Mouse (Mus musculus): ENCODE measurements around the gene Tifa. TPM values are rescaled to one million over a fixed set of nuclear protein-coding genes. Genes with fewer than 3 reads are reported as not detected.

The Tifa gene
- polyA plus RNA-seq, 1 experiment from 2014 or later: 1.9 TPM

- no peaks in the 10 kb centered on the region for H3K9me3 ChIP-seq
- H3K4me3 ChIP-seq: no peak overlapping the region
- H3K27ac ChIP-seq (replicated peaks): no peak overlapping the region
- 91% methylated on average over 7 of the region's 7 CpGs for WGBS
- no peaks in the 10 kb centered on the region for H3K4me1 ChIP-seq
- no peak for DNase-seq (ENCODE audit: low spot score)
- H3K36me3 ChIP-seq (replicated peaks): peaks cover 73% of the 10 kb centered on the region
- H3K27me3 ChIP-seq (replicated peaks; ENCODE audit: low read depth, poor library complexity, severe bottlenecking): no peaks in the 10 kb centered on the region
These were observed 19.5 kb downstream of the Tifa start for GRCm38 (mm10) chr3:127809103-127809502.

- Histone ChIP-seq H3K9me3 (no peaks in the 10 kb centered on the region), H3K36me3 (replicated peaks) (peaks cover 53% of the 10 kb centered on the region), H3K4me3 (no peak overlapping the region), H3K27ac (replicated peaks) (no peak overlapping the region), H3K27me3 (replicated peaks; ENCODE audit: low read depth, poor library complexity, severe bottlenecking) (no peaks in the 10 kb centered on the region), H3K4me1 (peaks cover 10% of the 10 kb centered on the region)
- DNase-seq (ENCODE audit: low spot score): no peak
- WGBS: 70% methylated on average over 7 of the region's 7 CpGs
These were observed 27.6 kb downstream of the Tifa start for GRCm38 (mm10) chr3:127817120-127817683.

DNA sequence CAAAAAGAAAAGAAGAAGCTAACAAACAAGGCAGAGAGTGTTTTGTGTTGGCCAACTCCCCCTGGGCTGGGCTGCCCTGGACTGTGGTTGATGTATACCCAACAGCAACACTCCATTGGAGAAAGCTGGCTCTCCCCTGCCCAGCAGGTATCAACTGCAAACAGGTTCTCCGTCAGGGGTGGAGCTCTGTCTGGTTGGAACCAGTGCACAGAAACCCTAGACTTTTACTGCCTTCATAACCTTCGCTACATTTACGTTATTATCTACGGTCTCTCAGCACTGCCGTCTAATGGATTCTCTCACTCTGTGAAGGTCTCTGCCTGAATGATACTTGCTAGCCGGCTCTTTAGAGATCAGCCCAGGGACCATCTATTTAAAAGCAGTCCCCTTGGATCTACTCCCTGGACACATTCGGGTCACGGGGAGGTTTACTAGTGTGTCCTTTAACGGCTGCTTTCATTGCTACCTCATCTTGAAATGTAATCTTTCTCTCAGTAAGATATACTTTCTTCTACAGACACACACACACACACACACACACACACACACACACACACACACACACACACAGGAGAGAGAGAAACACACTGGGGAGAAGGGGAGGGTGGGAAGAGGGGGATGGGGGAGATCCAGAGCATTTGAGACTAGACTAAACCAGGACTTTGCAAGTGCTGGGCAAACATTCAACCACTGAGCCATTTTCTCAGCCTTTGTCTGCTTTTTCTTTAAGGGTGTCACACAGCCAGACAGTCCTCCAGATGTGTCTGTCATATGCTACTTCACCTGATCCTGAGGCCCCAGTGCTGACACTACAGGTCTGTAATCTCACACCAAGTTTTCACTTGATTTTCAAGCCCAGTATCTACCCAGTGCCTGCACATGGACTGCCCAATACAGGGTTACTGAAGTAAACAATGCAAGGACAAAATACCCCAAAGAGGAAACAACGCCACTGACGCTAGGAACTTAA, 29.4 kb downstream of the Tifa start:
- Histone ChIP-seq H3K27ac (replicated peaks) (no peak overlapping the region), H3K9me3 (no peaks in the 10 kb centered on the region), H3K27me3 (replicated peaks; ENCODE audit: low read depth, poor library complexity, severe bottlenecking) (no peaks in the 10 kb centered on the region), H3K4me3 (no peak overlapping the region), H3K36me3 (replicated peaks) (peaks cover 41% of the 10 kb centered on the region), H3K4me1 (peaks cover 10% of the 10 kb centered on the region)
- WGBS: 82% methylated on average over 11 of the region's 11 CpGs
- DNase-seq (ENCODE audit: low spot score): no peak

DNA sequence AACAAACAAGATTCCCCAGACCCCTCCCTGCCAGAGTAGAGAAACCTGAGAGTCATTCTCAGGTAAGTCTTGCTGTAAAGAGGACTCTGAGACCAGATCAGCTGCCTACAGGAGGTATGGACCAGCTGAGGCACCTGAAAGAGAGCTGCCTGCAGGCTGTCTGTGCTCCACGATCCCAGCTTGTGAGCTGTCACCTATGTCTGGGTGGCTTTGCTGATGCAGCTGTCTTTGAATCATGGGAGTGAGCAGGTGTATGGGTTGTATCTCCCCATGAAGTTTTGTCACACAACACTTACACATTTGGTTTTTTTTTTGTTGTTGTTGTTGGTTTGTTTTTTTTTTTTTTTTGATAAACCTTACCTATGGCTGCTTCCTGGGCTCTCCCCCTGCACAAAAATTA, 30.8 kb downstream of the Tifa start:
- H3K4me1 ChIP-seq: peaks cover 15% of the 10 kb centered on the region
- no peaks in the 10 kb centered on the region for H3K9me3 ChIP-seq
- peaks cover 39% of the 10 kb centered on the region for H3K36me3 ChIP-seq (replicated peaks)
- no peak overlapping the region for H3K27ac ChIP-seq (replicated peaks)
- H3K4me3 ChIP-seq: no peak overlapping the region
- no peaks in the 10 kb centered on the region for H3K27me3 ChIP-seq (replicated peaks; ENCODE audit: low read depth, poor library complexity, severe bottlenecking)
- WGBS: 98% methylated on average over 1 of the region's 1 CpGs
- DNase-seq (ENCODE audit: low spot score): no peak

DNA sequence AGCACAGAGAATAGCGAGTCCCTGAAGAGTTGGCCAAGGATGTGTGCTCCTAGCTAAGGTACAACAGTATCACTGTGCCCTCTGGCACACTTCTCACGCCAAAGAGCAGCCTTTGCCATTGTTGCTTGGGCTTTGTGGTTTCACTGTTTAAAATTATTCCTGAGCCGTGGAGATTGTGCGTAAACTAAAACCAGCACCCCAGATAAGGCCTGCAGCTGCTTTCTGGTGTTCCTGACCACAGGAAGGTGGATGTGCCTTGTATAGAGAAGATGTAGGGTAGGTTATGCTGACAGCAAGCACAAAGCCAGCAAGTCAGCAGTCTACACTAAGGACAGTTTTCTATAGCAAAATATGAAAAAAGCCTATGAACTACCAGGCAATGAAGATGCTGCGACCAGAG, 31.6 kb downstream of the Tifa start:
- WGBS: 90% methylated on average over 5 of the region's 5 CpGs
- no peak overlapping the region for H3K27ac ChIP-seq (replicated peaks)
- DNase-seq (ENCODE audit: low spot score): no peak
- H3K9me3 ChIP-seq: no peaks in the 10 kb centered on the region
- H3K27me3 ChIP-seq (replicated peaks; ENCODE audit: low read depth, poor library complexity, severe bottlenecking): no peaks in the 10 kb centered on the region
- H3K36me3 ChIP-seq (replicated peaks): peaks cover 35% of the 10 kb centered on the region
- no peak overlapping the region for H3K4me3 ChIP-seq
- H3K4me1 ChIP-seq: peaks cover 15% of the 10 kb centered on the region

DNA sequence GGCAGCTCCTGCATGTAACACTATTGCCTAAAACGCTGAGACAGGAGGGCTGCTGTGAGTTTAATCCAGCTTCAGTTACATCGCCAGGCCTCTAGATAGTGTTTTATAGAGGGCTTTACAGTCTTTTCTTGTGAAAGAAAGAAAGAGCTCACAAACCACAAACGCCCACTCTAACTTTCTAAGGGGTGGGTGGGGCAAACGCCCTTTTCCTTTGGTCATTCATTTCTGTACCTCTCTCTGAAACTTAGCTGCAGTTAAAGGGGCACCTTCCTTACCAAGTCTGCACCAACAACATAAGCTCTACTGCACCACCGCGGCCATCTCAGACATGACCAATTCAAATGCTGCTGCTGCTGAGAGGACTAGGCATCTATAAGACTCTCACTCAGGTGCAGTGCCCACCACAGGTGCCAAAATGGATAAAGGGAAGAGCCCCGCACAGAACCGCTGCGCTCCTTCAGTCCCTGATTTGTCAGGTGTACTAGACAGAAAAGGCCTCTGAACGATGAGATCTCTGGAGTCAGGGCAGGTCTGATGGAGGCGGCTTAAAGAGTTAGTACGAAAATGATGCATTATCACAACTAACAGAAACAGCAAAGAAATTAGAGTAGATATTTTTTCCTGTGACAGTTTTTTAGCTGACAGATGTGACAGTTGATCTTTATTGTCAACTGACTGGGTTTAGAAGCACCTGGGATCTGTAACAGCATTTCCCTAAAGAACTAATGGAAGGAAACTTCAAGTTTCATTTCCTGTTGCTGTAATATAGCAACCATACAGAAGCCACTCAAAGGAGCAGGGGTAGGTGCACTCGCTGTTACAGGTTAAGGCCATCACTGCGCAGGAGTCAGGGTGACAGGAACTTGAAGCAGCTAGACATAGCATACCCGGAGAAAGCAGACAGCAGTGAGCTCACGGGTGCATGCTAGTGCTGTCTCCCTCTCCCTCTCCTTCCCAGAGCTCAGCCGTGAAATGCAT, 34.6 kb downstream of the Tifa start:
- 86% methylated on average over 17 of the region's 17 CpGs for WGBS
- Histone ChIP-seq H3K36me3 (replicated peaks) (peaks cover 20% of the 10 kb centered on the region), H3K9me3 (no peaks in the 10 kb centered on the region), H3K4me1 (peaks cover 16% of the 10 kb centered on the region), H3K27ac (replicated peaks) (no peak overlapping the region), H3K4me3 (no peak overlapping the region), H3K27me3 (replicated peaks; ENCODE audit: low read depth, poor library complexity, severe bottlenecking) (no peaks in the 10 kb centered on the region)
- DNase-seq (ENCODE audit: low spot score): no peak

- Histone ChIP-seq H3K27ac (replicated peaks) (no peak overlapping the region), H3K4me1 (peaks cover 16% of the 10 kb centered on the region), H3K27me3 (replicated peaks; ENCODE audit: low read depth, poor library complexity, severe bottlenecking) (no peaks in the 10 kb centered on the region), H3K9me3 (no peaks in the 10 kb centered on the region), H3K4me3 (no peak overlapping the region), H3K36me3 (replicated peaks) (peaks cover 17% of the 10 kb centered on the region)
- no peak for DNase-seq (ENCODE audit: low spot score)
- WGBS: 90% methylated on average over 7 of the region's 7 CpGs
These were observed 36.9 kb downstream of the Tifa start for GRCm38 (mm10) chr3:127826503-127826902.

- DNase-seq (ENCODE audit: low spot score): no peak
- Histone ChIP-seq H3K27me3 (replicated peaks; ENCODE audit: low read depth, poor library complexity, severe bottlenecking) (no peaks in the 10 kb centered on the region), H3K4me1 (peaks cover 16% of the 10 kb centered on the region), H3K4me3 (no peak overlapping the region), H3K9me3 (no peaks in the 10 kb centered on the region), H3K36me3 (replicated peaks) (peaks cover 12% of the 10 kb centered on the region), H3K27ac (replicated peaks) (no peak overlapping the region)
- WGBS: 59% methylated on average over 7 of the region's 7 CpGs
These were observed 37.5 kb downstream of the Tifa start for GRCm38 (mm10) chr3:127827123-127827522.

GRCm38 (mm10) chr3:127830183-127830582, 40.6 kb downstream of the Tifa start:
- 95% methylated on average over 10 of the region's 10 CpGs for WGBS
- H3K27ac ChIP-seq (replicated peaks): no peak overlapping the region
- peaks cover 18% of the 10 kb centered on the region for H3K36me3 ChIP-seq (replicated peaks)

DNA sequence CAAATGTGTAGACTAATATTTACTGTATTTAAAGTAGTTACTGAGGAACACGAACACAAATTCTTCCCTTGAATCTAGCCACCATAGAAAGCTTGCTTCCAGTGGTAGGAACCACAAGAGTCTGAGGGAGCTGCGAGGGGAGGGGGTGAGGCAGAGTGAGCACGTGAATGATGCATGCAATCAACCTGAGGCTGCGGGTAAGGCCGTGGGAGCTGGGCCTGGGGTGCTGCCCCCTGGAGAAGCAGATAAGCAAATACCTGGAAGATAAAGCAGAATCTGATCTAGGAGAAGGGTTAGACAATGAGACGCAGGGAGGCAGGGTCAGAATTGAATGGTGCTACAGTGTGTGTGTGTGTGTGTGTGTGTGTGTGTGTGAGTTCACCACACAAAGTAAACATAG, 41.5 kb downstream of the Tifa start:
- 63% methylated on average over 6 of the region's 6 CpGs for WGBS
- Histone ChIP-seq H3K27me3 (replicated peaks; ENCODE audit: low read depth, poor library complexity, severe bottlenecking) (no peaks in the 10 kb centered on the region), H3K36me3 (replicated peaks) (peaks cover 18% of the 10 kb centered on the region), H3K4me1 (peaks cover 19% of the 10 kb centered on the region), H3K4me3 (no peak overlapping the region), H3K27ac (replicated peaks) (no peak overlapping the region), H3K9me3 (no peaks in the 10 kb centered on the region)
- DNase-seq (ENCODE audit: low spot score): no peak

More at GRCm38 (mm10) chr3:127830183-127830582, 40.6 kb downstream of the Tifa start:
- no peaks in the 10 kb centered on the region for H3K9me3 ChIP-seq
- H3K27me3 ChIP-seq (replicated peaks; ENCODE audit: low read depth, poor library complexity, severe bottlenecking): no peaks in the 10 kb centered on the region
- H3K4me1 ChIP-seq: peaks cover 11% of the 10 kb centered on the region
- H3K4me3 ChIP-seq: no peak overlapping the region
- DNase-seq (ENCODE audit: low spot score): no peak

- H3K9me3 ChIP-seq: no peaks in the 10 kb centered on the region
- H3K4me3 ChIP-seq: no peak overlapping the region
- DNase-seq (ENCODE audit: low spot score): no peak
- no peaks in the 10 kb centered on the region for H3K27me3 ChIP-seq (replicated peaks; ENCODE audit: low read depth, poor library complexity, severe bottlenecking)
- H3K4me1 ChIP-seq: peaks cover 22% of the 10 kb centered on the region
- no peak overlapping the region for H3K27ac ChIP-seq (replicated peaks)
- WGBS: 85% methylated on average over 4 of the region's 4 CpGs
- H3K36me3 ChIP-seq (replicated peaks): peaks cover 18% of the 10 kb centered on the region
These were observed 44.4 kb downstream of the Tifa start for GRCm38 (mm10) chr3:127834040-127834439.

GRCm38 (mm10) chr3:127835594-127835993, 46.0 kb downstream of the Tifa start:
- Histone ChIP-seq H3K27me3 (replicated peaks; ENCODE audit: low read depth, poor library complexity, severe bottlenecking) (no peaks in the 10 kb centered on the region), H3K4me3 (peak overlapping the region; percentile 98; the same call in 1 of the 2 replicates), H3K36me3 (replicated peaks) (peaks cover 18% of the 10 kb centered on the region), H3K4me1 (peaks cover 22% of the 10 kb centered on the region), H3K9me3 (no peaks in the 10 kb centered on the region), H3K27ac (replicated peaks) (no peak overlapping the region)
- DNase-seq (ENCODE audit: low spot score): no peak
- 90% methylated on average over 6 of the region's 6 CpGs for WGBS

All from embryonic facial prominence, embryonic 10.5 days (tissue).